Mouse (Mus musculus) embryonic fibroblast, embryonic 13.5 days (primary cell): ENCODE results near the gene Hand2.

ENCODE experiments used
- CTCF ChIP-seq: IDR thresholded peaks from 2 replicates; pipeline ENCODE4 v1.5.1; 2011; ENCODE audit warnings: mild to moderate bottlenecking, control low read depth, low read length, moderate library complexity, borderline replicate concordance; ENCODE audit not compliant: insufficient read depth
- POLR2A ChIP-seq: IDR thresholded peaks from 2 replicates; pipeline ENCODE4 v1.6.1; 2011; ENCODE audit warnings: low read depth, mild to moderate bottlenecking, control low read depth, low read length, moderate library complexity

DNA sequence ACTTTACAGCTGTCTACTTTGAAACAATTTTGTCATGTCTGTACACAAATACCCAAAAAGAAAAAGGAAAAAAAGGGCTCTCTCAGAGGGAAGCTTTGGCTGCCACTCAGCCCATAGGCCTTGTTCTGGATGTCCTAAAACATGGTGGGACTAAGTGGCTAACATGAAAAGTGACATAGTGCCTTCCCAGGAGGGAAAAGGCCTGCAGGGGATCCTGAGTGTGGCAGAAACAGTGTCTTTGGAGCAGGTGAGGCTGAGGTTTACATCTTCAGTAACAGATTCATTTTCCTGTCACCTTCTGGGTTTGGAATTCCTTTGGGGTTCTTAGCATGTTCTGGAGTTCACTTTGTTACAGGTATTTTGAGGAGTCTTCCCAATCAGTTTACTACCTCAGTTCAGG lies 3.7 kb upstream of the Hand2 start:
- no peak for TF ChIP-seq POLR2A
- no peak for TF ChIP-seq CTCF
